Mouse (Mus musculus) liver, embryonic 15.5 days (tissue): Measurements from ENCODE around the gene Mrtfb. TPM values are rescaled to one million over a fixed set of nuclear protein-coding genes. Genes with fewer than 3 reads are reported as not detected.

Source experiments
- ATAC-seq: fragments of 200-750 bp; cut with Nextera tagmentation; 2 replicates; pipeline ENCODE4 v1.8.0; 2017; ENCODE audit warnings: moderate number of reproducible peaks, mild to moderate bottlenecking, moderate library complexity; ENCODE audit not compliant: insufficient read depth
- H3K27ac ChIP-seq: fragments of 300-500 bp; sonication (generic); replicated peaks from 2 replicates; pipeline ENCODE4 v1.5.1; 2015; ENCODE audit warnings: mild to moderate bottlenecking, inconsistent platforms
- H3K27me3 ChIP-seq: fragments of 300-500 bp; sonication (generic); 2 replicates; pipeline ENCODE4 v1.6.1; 2015; ENCODE audit warnings: mild to moderate bottlenecking, inconsistent platforms
- H3K36me3 ChIP-seq: fragments of 300-500 bp; sonication (generic); replicated peaks from 2 replicates; pipeline ENCODE4 v1.6.1; 2015; ENCODE audit warnings: moderate library complexity, mild to moderate bottlenecking, inconsistent platforms
- H3K4me1 ChIP-seq: fragments of 300-500 bp; sonication (generic); replicated peaks from 2 replicates; pipeline ENCODE4 v1.6.1; 2015; ENCODE audit warnings: inconsistent platforms
- H3K4me2 ChIP-seq: fragments of 300-500 bp; sonication (generic); 2 replicates; pipeline ENCODE4 v1.6.1; 2015; ENCODE audit warnings: moderate library complexity, mild to moderate bottlenecking, inconsistent platforms
- H3K4me3 ChIP-seq: fragments of 300-500 bp; sonication (generic); replicated peaks from 2 replicates; pipeline ENCODE4 v1.5.1; 2015; ENCODE audit warnings: mild to moderate bottlenecking, inconsistent platforms
- H3K9ac ChIP-seq: fragments of 300-500 bp; sonication (generic); 2 replicates; pipeline ENCODE4 v1.6.1; 2015; ENCODE audit warnings: moderate library complexity, mild to moderate bottlenecking, inconsistent platforms
- H3K9me3 ChIP-seq: fragments of 300-500 bp; sonication (generic); replicated peaks from 2 replicates; pipeline ENCODE4 v1.6.1; 2016; ENCODE audit warnings: inconsistent platforms
- WGBS: fragments of 180-500 bp; shearing (Covaris S2); methylation state at CpG from one replicate; pipeline ENCODE4 v1.1.7; 2015; ENCODE audit warnings: mixed read lengths; ENCODE audit not compliant: insufficient replicate concordance; 5-methylcytosine and 5-hydroxymethylcytosine counted together
- polyA plus RNA-seq: library from polyadenylated mRNA; unstranded; fragments of >200 nt; fragmentation: Nextera tagmentation; extraction: Ambion mirVana; gene quantifications from 2 replicates; pipeline ENCODE4 v1.2.1, GENCODE M21; 2015

Gene Mrtfb
- polyA plus RNA-seq, 1 experiment from 2014 or later, result 3.3 TPM

- no peaks in the 10 kb centered on the region for H3K4me1 ChIP-seq
- H3K27ac ChIP-seq, result no peak overlapping the region
- no peak overlapping the region for H3K4me2 ChIP-seq
- no peak overlapping the region for H3K4me3 ChIP-seq
- no peaks in the 10 kb centered on the region for H3K27me3 ChIP-seq
- 53% methylated on average over 2 of the region's 2 CpGs for WGBS
- no peak overlapping the region for H3K9ac ChIP-seq
- peaks cover 23% of the 10 kb centered on the region; the same call in 1 of the 2 replicates for H3K36me3 ChIP-seq
- ATAC-seq, result no peak
- H3K9me3 ChIP-seq, result no peaks in the 10 kb centered on the region
Measured at GRCm38 (mm10) chr16:13405403-13405802, 149.1 kb downstream of the Mrtfb start.

DNA sequence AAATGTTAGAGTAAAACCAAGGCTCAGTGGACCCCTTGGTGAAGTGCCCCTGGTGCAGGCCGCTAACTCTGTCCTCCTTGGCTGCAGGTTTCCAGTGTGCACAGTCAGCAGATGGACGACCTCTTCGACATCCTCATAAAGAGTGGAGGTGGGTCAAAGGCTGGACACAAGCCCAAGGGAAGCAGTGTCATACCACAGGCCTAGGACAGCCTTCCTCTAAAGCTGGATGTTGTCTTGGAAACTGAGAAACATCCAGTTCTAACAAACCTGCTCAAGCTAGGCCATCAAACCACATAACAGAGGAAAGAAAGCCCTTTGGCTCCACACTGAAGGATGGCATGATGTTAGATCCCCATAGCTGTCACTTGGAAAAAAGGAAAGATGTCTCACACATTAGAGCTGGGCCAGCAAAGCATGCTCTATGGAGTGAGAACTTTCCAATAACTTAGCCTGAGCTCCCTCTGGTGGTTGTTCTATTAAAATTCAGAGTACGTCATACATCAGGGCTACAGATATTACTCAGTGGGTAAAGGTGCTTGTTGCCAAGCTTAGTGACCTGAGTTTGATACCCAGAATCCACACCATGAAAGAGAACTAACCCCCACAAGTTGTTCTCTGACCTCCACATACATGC lies 153.4 kb downstream of the Mrtfb start:
- WGBS, result 59% methylated on average over 4 of the region's 4 CpGs
- H3K4me3 ChIP-seq, result no peak overlapping the region
- no peak for ATAC-seq

GRCm38 (mm10) chr16:13410760-13411159 lies 154.5 kb downstream of the Mrtfb start:
- 70% methylated on average over 2 of the region's 2 CpGs for WGBS
- Histone ChIP-seq H3K9ac (no peak overlapping the region), H3K27ac (no peak overlapping the region), H3K9me3 (no peaks in the 10 kb centered on the region), H3K4me1 (no peaks in the 10 kb centered on the region; the same call in 1 of the 2 replicates), H3K27me3 (no peaks in the 10 kb centered on the region), H3K4me2 (no peak overlapping the region), H3K4me3 (no peak overlapping the region), H3K36me3 (peaks cover 19% of the 10 kb centered on the region)
- ATAC-seq, result no peak

More for the DNA sequence above, 153.4 kb downstream of the Mrtfb start:
- Histone ChIP-seq H3K9me3 (no peaks in the 10 kb centered on the region), H3K27ac (no peak overlapping the region), H3K36me3 (peaks cover 20% of the 10 kb centered on the region), H3K9ac (no peak overlapping the region), H3K27me3 (no peaks in the 10 kb centered on the region), H3K4me2 (no peak overlapping the region), H3K4me1 (no peaks in the 10 kb centered on the region; the same call in 1 of the 2 replicates)

GRCm38 (mm10) chr16:13411531-13411930 lies 155.2 kb downstream of the Mrtfb start:
- H3K36me3 ChIP-seq, result peaks cover 19% of the 10 kb centered on the region
- no peaks in the 10 kb centered on the region for H3K9me3 ChIP-seq
- no peaks in the 10 kb centered on the region; the same call in 1 of the 2 replicates for H3K4me1 ChIP-seq
- no peak overlapping the region for H3K9ac ChIP-seq
- 66% methylated on average over 4 of the region's 4 CpGs for WGBS
- no peak for ATAC-seq
- H3K4me3 ChIP-seq, result no peak overlapping the region
- no peak overlapping the region for H3K4me2 ChIP-seq
- no peak overlapping the region for H3K27ac ChIP-seq
- no peaks in the 10 kb centered on the region for H3K27me3 ChIP-seq

GRCm38 (mm10) chr16:13414566-13414965 lies 158.3 kb downstream of the Mrtfb start:
- Histone ChIP-seq H3K4me3 (no peak overlapping the region), H3K4me1 (no peaks in the 10 kb centered on the region; the same call in none of the 2 replicates), H3K9me3 (no peaks in the 10 kb centered on the region), H3K27me3 (no peaks in the 10 kb centered on the region), H3K27ac (no peak overlapping the region), H3K36me3 (peaks cover 19% of the 10 kb centered on the region), H3K9ac (no peak overlapping the region), H3K4me2 (no peak overlapping the region)
- no peak for ATAC-seq
- WGBS, result 62% methylated on average over 7 of the region's 7 CpGs

DNA sequence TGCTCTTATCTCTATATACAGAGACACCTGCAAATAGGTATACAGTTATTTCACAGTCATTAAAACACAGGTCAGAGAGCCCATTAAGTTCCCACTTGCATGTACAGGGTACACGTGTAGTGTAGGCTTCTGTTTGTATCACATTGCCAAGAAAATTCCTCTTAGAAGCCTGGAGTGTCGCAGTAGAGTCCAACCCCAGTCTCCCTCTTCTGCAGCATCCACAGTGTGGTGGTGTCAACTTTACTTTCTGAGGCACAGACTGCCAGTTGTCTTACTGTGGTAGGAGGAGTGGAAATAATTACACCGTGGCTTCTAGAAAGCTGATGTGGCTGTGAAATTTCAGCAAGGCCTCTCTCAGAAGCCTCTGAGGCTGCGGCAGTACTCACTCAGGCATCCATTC lies 158.7 kb downstream of the Mrtfb start:
- Histone ChIP-seq H3K9ac (no peak overlapping the region), H3K4me2 (no peak overlapping the region), H3K4me3 (no peak overlapping the region), H3K27me3 (no peaks in the 10 kb centered on the region), H3K4me1 (no peaks in the 10 kb centered on the region; the same call in none of the 2 replicates), H3K9me3 (no peaks in the 10 kb centered on the region), H3K36me3 (peaks cover 19% of the 10 kb centered on the region), H3K27ac (no peak overlapping the region)
- ATAC-seq, result no peak
- WGBS, result 73% methylated on average over 4 of the region's 4 CpGs

DNA sequence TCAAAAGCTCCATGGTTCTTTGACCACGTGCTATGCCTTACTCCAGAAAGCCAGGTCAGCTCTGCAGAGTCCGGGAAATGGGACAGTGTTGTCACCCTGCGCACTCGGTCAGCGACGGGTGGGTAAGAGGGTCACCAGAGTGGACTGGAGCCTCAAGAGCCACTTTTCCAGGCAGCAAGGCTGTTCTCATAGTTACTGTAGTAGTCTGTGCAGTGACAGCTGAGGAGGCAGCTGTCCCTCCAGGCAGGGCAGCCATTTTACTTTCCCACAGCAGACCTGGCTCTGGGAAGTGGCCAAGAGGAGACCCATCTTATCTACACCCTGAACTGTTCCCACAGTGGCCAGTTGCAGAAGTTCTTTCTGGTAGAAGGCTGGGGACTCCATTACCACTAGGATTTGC lies 159.2 kb downstream of the Mrtfb start:
- Histone ChIP-seq H3K4me1 (no peaks in the 10 kb centered on the region; the same call in none of the 2 replicates), H3K4me3 (no peak overlapping the region), H3K27me3 (no peaks in the 10 kb centered on the region), H3K4me2 (no peak overlapping the region), H3K36me3 (peaks cover 16% of the 10 kb centered on the region), H3K9me3 (no peaks in the 10 kb centered on the region), H3K9ac (no peak overlapping the region), H3K27ac (no peak overlapping the region)
- WGBS, result 78% methylated on average over 6 of the region's 6 CpGs
- no peak for ATAC-seq

- no peak for ATAC-seq
- Histone ChIP-seq H3K4me1 (no peaks in the 10 kb centered on the region; the same call in none of the 2 replicates), H3K4me3 (no peak overlapping the region), H3K36me3 (peaks cover 6% of the 10 kb centered on the region), H3K27ac (no peak overlapping the region), H3K27me3 (no peaks in the 10 kb centered on the region), H3K9ac (no peak overlapping the region), H3K9me3 (no peaks in the 10 kb centered on the region), H3K4me2 (no peak overlapping the region)
- WGBS, result 60% methylated on average over 10 of the region's 10 CpGs
Measured at GRCm38 (mm10) chr16:13416465-13416864, 160.2 kb downstream of the Mrtfb start.

- ATAC-seq, result no peak
Measured at GRCm38 (mm10) chr16:13417904-13418303, 161.6 kb downstream of the Mrtfb start.

DNA sequence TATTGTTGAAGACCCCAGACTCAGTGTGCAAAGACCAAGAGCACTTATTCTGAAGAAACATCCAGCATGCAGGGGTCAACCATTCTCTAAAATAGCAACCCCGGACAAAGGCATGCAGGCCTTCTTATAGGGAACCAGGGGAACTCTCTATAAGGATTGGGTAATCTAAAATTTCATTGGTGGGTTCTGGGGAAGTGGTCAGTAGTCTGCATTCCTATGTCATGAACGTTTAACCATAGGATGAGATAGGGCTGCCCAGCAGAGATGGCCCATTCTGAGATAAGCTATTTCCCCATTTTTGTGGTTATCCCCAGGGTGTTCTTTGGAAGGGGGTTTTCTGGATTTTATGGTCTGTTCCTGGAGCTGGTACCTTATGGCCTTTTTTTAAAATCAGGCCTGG lies 163.5 kb downstream of the Mrtfb start:
- Histone ChIP-seq H3K27ac (no peak overlapping the region), H3K9ac (no peak overlapping the region), H3K4me3 (no peak overlapping the region), H3K9me3 (no peaks in the 10 kb centered on the region), H3K4me1 (no peaks in the 10 kb centered on the region; the same call in 1 of the 2 replicates), H3K27me3 (no peaks in the 10 kb centered on the region), H3K4me2 (no peak overlapping the region), H3K36me3 (0 out of 2 replicates have a peak, but pooled peaks cover under 1% of the 10 kb centered on the region)
- 8% methylated on average over 2 of the region's 2 CpGs for WGBS
- no peak for ATAC-seq

More at GRCm38 (mm10) chr16:13417904-13418303, 161.6 kb downstream of the Mrtfb start:
- Histone ChIP-seq H3K4me2 (no peak overlapping the region), H3K4me1 (no peaks in the 10 kb centered on the region; the same call in 1 of the 2 replicates), H3K27ac (no peak overlapping the region), H3K9ac (no peak overlapping the region), H3K9me3 (no peaks in the 10 kb centered on the region), H3K36me3 (peaks cover 6% of the 10 kb centered on the region; the same call in 1 of the 2 replicates), H3K4me3 (no peak overlapping the region), H3K27me3 (no peaks in the 10 kb centered on the region)
- 27% methylated on average over 5 of the region's 5 CpGs for WGBS

DNA sequence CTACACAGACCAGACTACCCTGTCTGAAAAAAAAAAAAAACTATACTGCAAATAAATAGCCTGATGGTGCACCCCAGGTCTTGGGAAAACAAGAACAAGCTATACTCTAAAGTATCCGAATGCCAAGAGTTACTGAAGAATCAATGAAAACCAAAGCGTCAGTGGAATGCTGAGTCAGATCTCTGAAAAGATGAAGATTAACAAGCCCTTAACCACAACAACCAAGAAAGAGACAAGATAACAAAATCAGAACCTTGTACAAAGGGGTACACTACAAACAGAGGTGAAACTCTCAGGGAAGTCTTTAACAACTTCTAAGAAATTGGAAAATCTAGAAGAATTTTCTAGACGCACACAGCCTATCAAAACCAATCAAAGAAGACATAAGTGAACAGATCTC lies 166.2 kb downstream of the Mrtfb start:
- 28% methylated on average over 3 of the region's 3 CpGs for WGBS
- H3K4me2 ChIP-seq, result no peak overlapping the region
- no peaks in the 10 kb centered on the region for H3K36me3 ChIP-seq
- no peak for ATAC-seq
- H3K9me3 ChIP-seq, result no peaks in the 10 kb centered on the region
- no peaks in the 10 kb centered on the region; the same call in 1 of the 2 replicates for H3K4me1 ChIP-seq
- H3K27ac ChIP-seq, result no peak overlapping the region
- no peaks in the 10 kb centered on the region for H3K27me3 ChIP-seq
- no peak overlapping the region for H3K4me3 ChIP-seq
- no peak overlapping the region for H3K9ac ChIP-seq
